Mouse (Mus musculus): ENCODE results near the gene Gm21969. TPM values are rescaled to one million over a fixed set of nuclear protein-coding genes. Genes with fewer than 3 reads are reported as not detected.

The Gm21969 gene
- polyA plus RNA-seq, 1 experiment = 0.02 TPM

DNA sequence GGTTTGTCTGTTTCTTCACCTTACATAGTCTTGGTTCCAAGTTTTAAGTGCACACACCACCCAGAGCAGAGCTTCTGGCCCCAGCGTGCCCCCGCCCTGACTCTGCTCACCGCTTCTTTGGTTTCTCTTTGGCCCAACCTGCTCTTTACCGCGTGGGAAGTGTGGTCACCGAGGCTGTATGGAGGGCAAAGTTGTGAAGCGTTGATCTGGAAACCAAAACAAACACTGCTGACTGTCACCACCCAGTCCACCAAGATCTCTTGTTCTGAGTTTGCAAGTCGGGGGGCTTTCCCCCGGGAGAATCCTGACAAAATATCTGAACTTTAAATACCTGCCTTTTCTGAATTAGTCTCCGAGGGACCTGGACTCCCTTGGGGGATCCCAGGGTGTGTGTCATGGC, 24.0 kb upstream of the Gm21969 start:
- H3K27me3 ChIP-seq (replicated peaks; ENCODE audit: control insufficient read depth, insufficient read depth, low read length) = no peaks in the 10 kb centered on the region
- H3K36me3 ChIP-seq (ENCODE audit: control insufficient read depth, insufficient read depth, low read length) = no peaks in the 10 kb centered on the region

DNA sequence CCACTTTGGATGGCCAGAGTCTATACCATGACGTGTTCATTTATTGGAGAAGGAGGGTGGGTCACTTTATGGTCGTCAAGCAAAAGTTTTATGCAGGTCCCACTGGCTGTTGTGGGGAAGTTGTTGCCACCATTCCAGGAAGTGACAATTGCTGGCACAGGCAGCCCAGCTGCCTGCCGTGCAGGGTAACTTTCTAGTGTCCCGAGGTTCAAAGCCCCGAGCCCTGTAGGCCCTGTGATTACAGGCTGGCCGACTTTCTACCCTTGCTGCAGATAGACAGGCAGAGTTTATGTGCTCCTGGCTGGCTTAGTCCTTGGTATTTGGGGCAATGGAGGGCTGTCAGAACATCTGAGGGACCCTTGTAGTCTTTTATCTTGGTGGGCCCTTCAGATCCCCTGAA, 23.5 kb upstream of the Gm21969 start:
- Histone ChIP-seq H3K4me3 (ENCODE audit: insufficient read depth, low read depth, low read length) (no peak overlapping the region), H3K36me3 (ENCODE audit: control insufficient read depth, insufficient read depth, low read length) (no peaks in the 10 kb centered on the region), H3K4me1 (ENCODE audit: control insufficient read depth, insufficient read depth, low read length) (peaks cover 18% of the 10 kb centered on the region), H3K27me3 (replicated peaks; ENCODE audit: control insufficient read depth, insufficient read depth, low read length) (no peaks in the 10 kb centered on the region), H3K27ac (ENCODE audit: insufficient read depth, low read depth, low read length) (no peak overlapping the region)
- no peak for DNase-seq
- TF ChIP-seq POLR2A (IDR thresholded peaks at IDR 0.05; ENCODE audit: low read depth, low read length) (no peak), CTCF (conservative IDR thresholded peaks at IDR 0.05; ENCODE audit: insufficient read depth, insufficient read length, low read depth, low read length) (no peak)
- WGBS = 48% methylated on average over 6 of the region's 6 CpGs

More for the DNA sequence above, 24.0 kb upstream of the Gm21969 start:
- Histone ChIP-seq H3K4me1 (ENCODE audit: control insufficient read depth, insufficient read depth, low read length) (peaks cover 18% of the 10 kb centered on the region), H3K27ac (ENCODE audit: insufficient read depth, low read depth, low read length) (no peak overlapping the region), H3K4me3 (ENCODE audit: insufficient read depth, low read depth, low read length) (no peak overlapping the region)
- no peak for TF ChIP-seq CTCF (conservative IDR thresholded peaks at IDR 0.05; ENCODE audit: insufficient read depth, insufficient read length, low read depth, low read length)
- WGBS = 31% methylated on average over 10 of the region's 10 CpGs
- no peak for DNase-seq

DNA sequence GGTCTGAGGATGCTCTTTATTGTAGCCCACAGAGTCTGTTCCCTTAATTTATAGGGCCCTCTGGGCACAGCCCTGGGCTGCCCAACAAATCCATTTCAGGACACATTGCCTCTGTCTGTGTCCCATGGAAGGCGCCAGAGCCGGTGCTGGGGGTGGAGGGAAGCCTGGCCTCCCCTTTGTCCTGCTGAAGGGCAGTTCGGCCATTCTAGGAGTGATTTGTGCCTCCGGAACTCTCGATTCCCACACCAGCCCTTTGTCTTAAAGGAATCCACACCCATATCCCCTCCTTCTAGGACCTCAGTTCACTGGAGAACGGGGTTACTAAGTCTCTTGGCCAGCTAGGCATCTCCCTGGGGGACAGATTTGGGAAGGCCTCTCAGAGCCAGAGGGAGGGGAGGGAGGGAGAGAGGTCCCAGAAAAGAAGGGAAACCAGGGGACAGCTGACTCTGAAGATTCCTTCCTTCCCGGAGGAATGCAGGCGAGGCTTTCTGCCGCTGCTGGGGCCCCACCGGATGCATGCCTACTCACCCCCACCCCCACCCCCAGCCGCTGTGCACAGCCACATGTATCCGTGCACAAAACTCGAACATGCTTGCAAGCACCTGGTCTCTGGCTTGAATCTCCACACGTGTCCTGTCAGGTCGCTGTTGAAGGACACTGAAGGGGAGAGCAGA, 22.2 kb upstream of the Gm21969 start:
- 15% methylated on average over 15 of the region's 15 CpGs for WGBS
- peak; percentile 85 for DNase-seq
- peak overlapping the region; percentile 14; the same call in 1 of the 2 replicates for H3K4me3 ChIP-seq (ENCODE audit: insufficient read depth, low read depth, low read length)
- H3K4me1 ChIP-seq (ENCODE audit: control insufficient read depth, insufficient read depth, low read length) = peaks cover 13% of the 10 kb centered on the region
- H3K27ac ChIP-seq (ENCODE audit: insufficient read depth, low read depth, low read length) = peak overlapping the region; percentile 36
- TF ChIP-seq POLR2A (IDR thresholded peaks at IDR 0.05; ENCODE audit: low read depth, low read length) = no peak
- no peak for TF ChIP-seq CTCF (conservative IDR thresholded peaks at IDR 0.05; ENCODE audit: insufficient read depth, insufficient read length, low read depth, low read length)
- H3K36me3 ChIP-seq (ENCODE audit: control insufficient read depth, insufficient read depth, low read length) = no peaks in the 10 kb centered on the region
- H3K27me3 ChIP-seq (replicated peaks; ENCODE audit: control insufficient read depth, insufficient read depth, low read length) = no peaks in the 10 kb centered on the region

DNA sequence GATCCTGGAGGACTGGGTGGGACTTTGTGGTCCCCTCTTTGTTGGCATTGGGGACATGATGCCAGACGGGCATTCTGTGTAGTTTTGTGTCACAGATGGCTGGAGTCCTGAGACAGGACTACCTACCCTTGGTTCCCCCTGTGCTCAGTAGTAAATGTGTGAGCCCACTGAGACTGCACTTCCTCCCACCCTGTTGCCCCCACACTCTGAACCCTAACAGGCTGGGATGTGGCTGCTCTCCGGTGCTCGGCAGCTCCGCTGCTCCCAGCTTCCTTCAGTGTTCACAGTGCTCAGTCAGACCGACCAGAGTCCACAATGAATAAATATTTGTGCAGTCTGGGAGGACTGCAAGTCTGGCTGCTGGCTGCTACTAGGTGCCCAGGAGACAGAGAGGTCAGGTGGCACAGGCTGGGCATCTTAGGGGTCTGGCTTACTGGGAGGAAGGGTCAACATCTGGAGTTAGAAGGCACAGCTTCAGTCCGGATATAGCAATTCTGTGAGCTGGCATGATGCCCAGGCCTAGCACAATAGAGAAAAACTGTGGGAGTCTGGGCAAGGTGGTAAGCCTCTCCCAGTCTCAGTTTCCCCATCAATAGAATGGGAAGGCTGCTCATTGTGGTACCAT, 21.4 kb upstream of the Gm21969 start:
- TF ChIP-seq POLR2A (IDR thresholded peaks at IDR 0.05; ENCODE audit: low read depth, low read length) = no peak
- no peak for TF ChIP-seq CTCF (conservative IDR thresholded peaks at IDR 0.05; ENCODE audit: insufficient read depth, insufficient read length, low read depth, low read length)
- Histone ChIP-seq H3K27me3 (replicated peaks; ENCODE audit: control insufficient read depth, insufficient read depth, low read length) (no peaks in the 10 kb centered on the region), H3K4me3 (ENCODE audit: insufficient read depth, low read depth, low read length) (no peak overlapping the region), H3K36me3 (ENCODE audit: control insufficient read depth, insufficient read depth, low read length) (no peaks in the 10 kb centered on the region), H3K4me1 (ENCODE audit: control insufficient read depth, insufficient read depth, low read length) (peaks cover 13% of the 10 kb centered on the region), H3K27ac (ENCODE audit: insufficient read depth, low read depth, low read length) (peak overlapping the region; percentile 36)
- peak; percentile 64 for DNase-seq
- 18% methylated on average over 6 of the region's 6 CpGs for WGBS

DNA sequence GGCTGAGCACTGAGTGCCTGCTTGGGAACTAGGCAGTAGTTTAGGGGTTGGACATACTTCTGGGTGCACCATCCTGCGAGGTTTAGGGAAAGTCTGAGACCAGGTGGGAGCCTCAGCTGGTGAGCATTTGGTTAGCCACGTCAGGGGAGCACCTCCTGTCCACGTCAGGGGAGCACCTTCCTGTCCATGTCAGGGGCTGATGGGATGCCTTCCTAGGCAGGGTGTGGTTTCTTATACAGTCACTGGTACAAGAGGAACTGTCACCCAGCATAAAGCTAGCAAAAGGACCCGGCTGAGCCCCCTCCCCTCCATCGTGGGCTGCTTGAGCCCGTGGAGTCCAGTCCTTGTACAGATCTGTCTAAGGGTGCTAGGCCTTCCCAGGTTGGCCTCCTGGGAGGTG, 20.6 kb upstream of the Gm21969 start:
- 73% methylated on average over 6 of the region's 6 CpGs for WGBS
- H3K27me3 ChIP-seq (replicated peaks; ENCODE audit: control insufficient read depth, insufficient read depth, low read length) = no peaks in the 10 kb centered on the region
- no peak for DNase-seq
- H3K4me3 ChIP-seq (ENCODE audit: insufficient read depth, low read depth, low read length) = no peak overlapping the region
- H3K4me1 ChIP-seq (ENCODE audit: control insufficient read depth, insufficient read depth, low read length) = peaks cover 13% of the 10 kb centered on the region
- TF ChIP-seq POLR2A (IDR thresholded peaks at IDR 0.05; ENCODE audit: low read depth, low read length) (no peak), CTCF (conservative IDR thresholded peaks at IDR 0.05; ENCODE audit: insufficient read depth, insufficient read length, low read depth, low read length) (no peak)
- H3K36me3 ChIP-seq (ENCODE audit: control insufficient read depth, insufficient read depth, low read length) = no peaks in the 10 kb centered on the region
- H3K27ac ChIP-seq (ENCODE audit: insufficient read depth, low read depth, low read length) = no peak overlapping the region

DNA sequence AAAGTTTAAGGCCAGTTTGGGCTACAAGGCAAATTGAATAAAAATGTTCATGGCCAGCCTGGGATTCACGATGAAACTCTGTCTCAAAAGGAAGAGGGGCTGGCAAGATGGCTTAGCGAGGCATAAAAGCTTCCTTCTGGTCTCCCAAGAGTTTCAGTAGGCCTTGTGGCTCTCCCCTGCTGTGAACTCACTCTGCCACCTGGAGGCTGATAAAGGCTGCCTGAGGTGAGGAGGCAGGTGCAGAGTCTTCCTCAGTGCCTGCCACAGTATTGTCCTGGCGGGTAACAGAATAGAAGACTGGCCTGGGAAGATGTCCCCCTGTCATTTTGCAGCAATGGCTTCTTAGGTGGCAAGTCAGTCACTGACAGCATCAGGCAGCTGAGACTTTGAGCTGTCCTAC, 20.1 kb upstream of the Gm21969 start:
- Histone ChIP-seq H3K4me1 (ENCODE audit: control insufficient read depth, insufficient read depth, low read length) (peaks cover 13% of the 10 kb centered on the region), H3K27ac (ENCODE audit: insufficient read depth, low read depth, low read length) (no peak overlapping the region), H3K36me3 (ENCODE audit: control insufficient read depth, insufficient read depth, low read length) (no peaks in the 10 kb centered on the region)

DNA sequence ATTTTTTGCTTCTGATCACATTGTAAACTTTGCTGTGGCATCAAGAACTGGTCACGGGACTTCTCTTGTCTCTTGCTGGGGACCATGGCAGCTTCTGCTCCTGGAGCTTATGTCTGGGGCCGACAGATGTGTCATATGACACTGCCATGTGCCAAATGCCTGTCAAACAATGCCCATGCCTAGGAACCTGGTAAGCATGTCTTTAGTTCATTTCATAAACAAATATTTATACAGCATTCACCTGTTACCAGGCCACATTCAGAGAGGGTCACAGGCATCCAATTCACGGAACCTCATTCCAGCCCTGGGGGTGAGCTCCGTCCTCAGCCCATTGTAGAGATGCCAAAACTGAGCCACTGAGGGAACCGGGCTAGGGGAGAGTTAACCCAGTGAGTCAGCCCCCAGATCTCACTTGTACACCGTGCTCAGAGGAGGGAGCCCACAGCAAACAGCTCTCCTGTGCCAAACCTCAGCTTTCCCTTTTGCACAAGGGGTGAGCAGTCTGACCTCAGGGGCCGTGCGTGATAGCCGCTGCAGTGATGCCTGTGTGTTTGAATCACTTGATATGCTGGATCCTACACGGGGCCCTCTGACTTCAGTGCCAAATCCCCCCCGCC, 19.2 kb upstream of the Gm21969 start:
- no peak for DNase-seq
- Histone ChIP-seq H3K27ac (ENCODE audit: insufficient read depth, low read depth, low read length) (no peak overlapping the region), H3K36me3 (ENCODE audit: control insufficient read depth, insufficient read depth, low read length) (no peaks in the 10 kb centered on the region), H3K4me1 (ENCODE audit: control insufficient read depth, insufficient read depth, low read length) (peaks cover 13% of the 10 kb centered on the region), H3K4me3 (ENCODE audit: insufficient read depth, low read depth, low read length) (no peak overlapping the region), H3K27me3 (replicated peaks; ENCODE audit: control insufficient read depth, insufficient read depth, low read length) (no peaks in the 10 kb centered on the region)
- no peak for TF ChIP-seq CTCF (conservative IDR thresholded peaks at IDR 0.05; ENCODE audit: insufficient read depth, insufficient read length, low read depth, low read length)
- TF ChIP-seq POLR2A (IDR thresholded peaks at IDR 0.05; ENCODE audit: low read depth, low read length) = no peak
- 82% methylated on average over 11 of the region's 11 CpGs for WGBS

More for the DNA sequence above, 20.1 kb upstream of the Gm21969 start:
- H3K27me3 ChIP-seq (replicated peaks; ENCODE audit: control insufficient read depth, insufficient read depth, low read length) = no peaks in the 10 kb centered on the region
- 64% methylated on average over 3 of the region's 3 CpGs for WGBS
- no peak for DNase-seq
- H3K4me3 ChIP-seq (ENCODE audit: insufficient read depth, low read depth, low read length) = no peak overlapping the region
- no peak for TF ChIP-seq POLR2A (IDR thresholded peaks at IDR 0.05; ENCODE audit: low read depth, low read length)
- TF ChIP-seq CTCF (conservative IDR thresholded peaks at IDR 0.05; ENCODE audit: insufficient read depth, insufficient read length, low read depth, low read length) = peak; percentile 47

All from kidney, adult 2 months (tissue).